Mouse (Mus musculus) c-Kit-positive CD71-negative TER-119-negative erythroid progenitor cells, embryonic 14.5 days (primary cell): ENCODE results near the gene Cdiptos.

Experiments
- DNase-seq: peaks from one replicate; pipeline ENCODE4 v3.0.0-alpha.2; 2013; ENCODE audit warnings: low read depth

The Cdiptos gene

DNA sequence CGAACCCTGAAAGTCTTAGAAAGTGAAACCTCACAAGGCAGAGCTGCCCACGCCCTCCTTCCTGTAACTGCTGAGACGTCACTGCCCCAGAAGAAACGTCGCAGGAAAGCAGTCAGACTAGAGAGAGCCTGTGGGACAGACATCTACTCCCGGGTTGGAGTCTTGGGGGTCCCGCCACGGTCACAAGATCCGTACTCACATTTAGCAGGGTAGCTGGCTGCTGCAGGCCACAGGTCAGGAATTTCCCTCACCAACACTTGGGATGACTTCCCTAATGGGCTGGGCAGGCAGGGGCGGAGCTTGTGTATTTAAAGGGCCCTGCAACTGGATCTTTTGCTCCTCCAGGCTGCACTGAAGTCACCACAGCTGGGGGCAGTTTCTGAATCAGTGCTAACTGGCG, 38.4 kb upstream of the Cdiptos start, which contains the start of gene Mvp:
TSS of gene Mvp (minus strand) at position 302 of the 400 bp plus-strand sequence.
- peak; percentile 49 for DNase-seq

DNA sequence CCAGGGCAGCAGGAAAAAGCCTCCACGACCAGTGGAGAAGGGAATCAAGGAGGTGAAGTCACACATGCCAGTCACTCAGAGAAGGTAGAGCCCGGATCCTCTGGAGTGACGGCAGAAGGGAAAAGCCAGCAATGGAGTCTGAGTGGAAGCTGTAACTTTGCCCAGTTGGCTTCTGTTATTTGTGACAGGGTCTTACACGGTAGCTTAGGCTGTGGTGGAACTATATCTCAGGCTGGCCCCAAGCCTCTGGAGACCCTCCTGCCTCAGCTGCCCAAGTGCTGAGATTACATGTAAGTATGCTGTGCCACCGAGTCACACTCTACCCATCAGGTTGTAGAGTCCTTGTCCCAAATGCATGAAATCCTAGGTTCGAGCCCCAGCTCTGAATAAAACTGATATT, 37.5 kb upstream of the Cdiptos start:
- no peak for DNase-seq

DNA sequence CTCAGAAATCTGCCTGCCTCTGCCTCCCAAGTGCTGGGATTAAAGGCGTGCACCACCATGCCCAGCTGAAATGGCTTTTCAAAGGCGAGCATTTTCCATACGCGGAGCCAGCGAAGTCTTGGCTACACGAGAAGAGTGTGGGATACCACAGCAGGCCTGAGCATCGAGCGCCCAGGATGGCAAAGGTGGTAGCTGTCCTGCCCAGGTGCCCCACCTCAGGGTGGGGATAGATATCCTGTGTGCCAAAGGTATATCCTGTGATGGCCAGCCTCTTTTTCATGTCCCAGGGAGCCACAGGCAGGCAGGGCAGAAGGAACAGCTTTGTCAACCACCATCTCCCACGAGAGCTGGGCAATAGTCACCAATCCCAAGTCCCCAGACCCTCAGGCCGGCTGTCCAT, 36.9 kb upstream of the Cdiptos start:
- DNase-seq: no peak

- DNase-seq: no peak
Measured at GRCm38 (mm10) chr7:127012374-127012773, 36.5 kb upstream of the Cdiptos start.

DNA sequence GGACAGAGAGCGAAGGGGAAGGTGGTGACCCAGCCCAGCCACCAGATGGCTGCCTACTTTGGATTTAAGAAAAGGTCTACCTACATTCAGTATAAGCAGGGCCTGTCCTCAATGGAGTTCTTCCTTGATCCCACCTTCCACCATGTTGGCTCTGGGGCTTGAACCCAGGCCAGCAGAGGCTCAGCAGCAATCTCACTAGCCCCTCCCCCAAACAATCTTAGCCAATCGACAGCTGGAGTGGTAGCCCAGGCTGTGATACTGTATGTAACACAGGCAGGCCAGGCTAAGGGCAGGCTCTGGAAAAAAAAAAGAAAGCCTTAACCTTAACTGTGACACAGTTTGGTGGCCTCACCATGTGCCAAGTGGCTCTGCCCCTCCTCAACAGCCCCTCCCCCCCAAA, 35.8 kb upstream of the Cdiptos start:
- DNase-seq: no peak

DNA sequence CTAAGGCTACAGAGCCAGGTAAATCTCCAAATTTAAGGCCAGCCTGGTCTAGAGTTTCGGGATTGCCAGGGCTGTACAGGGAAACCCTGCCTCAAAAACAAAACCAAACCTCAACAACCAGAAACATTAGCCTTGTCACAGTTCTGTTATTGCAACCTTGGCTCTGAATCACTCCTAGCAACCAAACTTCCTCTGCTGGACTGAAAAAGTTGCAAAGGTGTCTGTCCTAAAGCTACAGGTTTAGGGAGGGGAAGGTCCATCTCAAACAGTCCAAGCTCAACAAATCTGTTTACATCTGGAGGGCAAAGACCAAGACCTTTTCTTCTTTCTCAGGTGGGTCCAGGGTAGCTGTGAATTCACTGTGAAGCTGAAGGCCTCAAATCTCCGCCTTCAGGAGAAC, 35.2 kb upstream of the Cdiptos start:
- DNase-seq: no peak

GRCm38 (mm10) chr7:127009307-127010085, 33.6 kb upstream of the Cdiptos start:
- no peak for DNase-seq

- peak; percentile 69 for DNase-seq
Measured at GRCm38 (mm10) chr7:127008239-127009019, 32.5 kb upstream of the Cdiptos start.

GRCm38 (mm10) chr7:127007313-127008024, 31.6 kb upstream of the Cdiptos start:
- no peak for DNase-seq

- DNase-seq: no peak
Measured at GRCm38 (mm10) chr7:127004122-127004875, 28.4 kb upstream of the Cdiptos start.

DNA sequence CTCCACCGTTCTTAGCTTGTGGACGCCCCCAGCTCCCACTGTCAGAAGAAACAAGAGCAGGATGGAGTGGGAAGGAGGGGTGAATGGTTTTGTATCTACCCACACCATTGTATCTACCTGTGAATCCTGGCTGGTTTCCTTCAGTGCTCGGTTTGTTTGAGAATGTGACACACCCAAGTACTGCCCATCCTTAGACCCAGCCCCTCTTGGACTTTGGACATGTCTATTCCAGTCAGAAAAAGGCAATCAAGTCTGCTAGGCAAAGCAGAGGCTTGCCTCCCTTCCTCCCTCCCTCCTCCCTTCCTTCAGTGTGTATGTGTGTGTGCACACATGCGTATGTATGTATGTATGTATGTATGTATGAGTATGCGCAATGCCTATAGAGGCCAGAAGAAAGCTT, 27.7 kb upstream of the Cdiptos start:
- no peak for DNase-seq

GRCm38 (mm10) chr7:126999568-126999967, 23.7 kb upstream of the Cdiptos start:
- no peak for DNase-seq

- DNase-seq: no peak
Measured at GRCm38 (mm10) chr7:126996449-126996848, 20.6 kb upstream of the Cdiptos start.

- DNase-seq: no peak
Measured at GRCm38 (mm10) chr7:126988816-126989215, 12.9 kb upstream of the Cdiptos start.

GRCm38 (mm10) chr7:126986319-126986718, 10.4 kb upstream of the Cdiptos start:
- DNase-seq: no peak

- DNase-seq: no peak
Measured at GRCm38 (mm10) chr7:126984667-126985444, 9.0 kb upstream of the Cdiptos start.

DNA sequence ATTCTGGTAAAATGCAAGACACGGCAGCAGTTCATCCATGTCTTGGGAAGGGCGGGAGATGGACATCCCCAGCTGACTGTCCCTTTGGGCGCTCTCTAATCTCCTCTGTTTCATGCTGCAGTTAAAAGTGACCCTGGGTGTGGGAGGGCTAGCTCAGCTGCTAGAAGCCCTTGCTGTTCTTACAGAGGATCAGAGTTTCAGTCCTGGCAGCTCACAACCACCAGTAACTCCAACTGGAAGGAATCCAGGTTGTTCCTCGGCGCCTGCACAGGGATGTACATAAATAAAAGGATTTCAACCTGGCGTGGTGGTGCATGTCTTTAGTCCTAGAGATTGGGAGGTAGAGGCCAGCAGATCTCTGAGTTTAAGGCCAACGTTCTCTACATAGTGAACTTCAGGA, 7.2 kb upstream of the Cdiptos start:
- DNase-seq: no peak

DNA sequence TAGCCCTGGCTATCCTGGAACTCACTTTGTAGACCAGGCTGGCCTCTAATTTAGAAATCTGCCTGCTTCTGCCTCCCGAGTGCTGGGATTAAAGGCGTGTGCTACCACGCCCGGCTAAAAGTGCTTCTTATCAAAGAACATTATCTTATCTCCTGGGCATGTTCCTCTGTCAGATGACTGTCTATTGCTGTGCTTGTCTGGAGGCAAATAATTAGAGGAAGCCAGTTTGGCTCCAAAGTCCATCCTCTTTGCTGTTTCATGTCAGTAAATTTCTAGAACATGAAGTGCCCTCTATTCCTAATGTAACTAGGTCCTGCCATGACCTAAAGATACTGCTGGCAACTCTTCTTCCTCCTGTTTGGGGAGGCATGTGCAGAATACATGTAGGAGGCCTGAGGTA, 6.2 kb upstream of the Cdiptos start:
- DNase-seq: no peak

DNA sequence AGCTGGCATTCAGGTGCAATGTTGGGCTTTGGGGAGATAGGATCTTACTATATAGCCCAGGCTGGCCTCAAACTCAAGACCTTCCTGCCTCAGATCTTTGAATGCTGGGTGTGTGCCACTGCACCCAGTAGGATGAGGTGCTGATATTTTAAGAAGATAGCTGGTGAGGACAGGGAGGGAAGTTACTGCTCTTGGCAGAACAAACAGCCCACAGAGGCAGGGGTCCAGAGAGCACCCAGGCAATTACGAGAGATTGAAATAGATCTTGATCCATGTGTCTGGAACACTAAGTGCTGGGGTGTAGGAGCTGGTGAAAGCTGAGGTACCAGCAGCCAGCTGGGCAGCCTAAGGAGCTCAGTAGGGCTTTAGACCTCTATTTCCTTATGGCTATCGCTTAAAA, 5.7 kb upstream of the Cdiptos start:
- DNase-seq: no peak

DNA sequence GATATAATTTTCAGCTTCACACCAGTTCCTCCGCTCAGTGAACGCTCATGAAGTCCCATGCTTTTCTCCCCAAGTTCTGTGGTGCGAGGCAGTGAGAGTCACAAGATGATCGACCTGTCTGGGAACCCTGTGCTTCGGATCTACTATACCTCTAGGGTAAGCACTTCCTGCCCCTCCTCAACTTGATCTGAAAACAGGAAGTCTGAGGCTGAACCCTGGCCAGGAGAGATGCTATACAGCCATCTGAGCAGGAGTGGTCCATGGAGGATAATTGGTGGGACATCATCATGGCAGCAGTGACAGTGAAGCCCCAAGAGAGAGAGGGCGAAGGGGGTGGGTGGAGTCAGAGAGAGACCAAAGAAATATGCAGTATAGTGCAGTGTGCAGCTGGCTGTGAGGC, 2.9 kb upstream of the Cdiptos start:
- DNase-seq: no peak

DNA sequence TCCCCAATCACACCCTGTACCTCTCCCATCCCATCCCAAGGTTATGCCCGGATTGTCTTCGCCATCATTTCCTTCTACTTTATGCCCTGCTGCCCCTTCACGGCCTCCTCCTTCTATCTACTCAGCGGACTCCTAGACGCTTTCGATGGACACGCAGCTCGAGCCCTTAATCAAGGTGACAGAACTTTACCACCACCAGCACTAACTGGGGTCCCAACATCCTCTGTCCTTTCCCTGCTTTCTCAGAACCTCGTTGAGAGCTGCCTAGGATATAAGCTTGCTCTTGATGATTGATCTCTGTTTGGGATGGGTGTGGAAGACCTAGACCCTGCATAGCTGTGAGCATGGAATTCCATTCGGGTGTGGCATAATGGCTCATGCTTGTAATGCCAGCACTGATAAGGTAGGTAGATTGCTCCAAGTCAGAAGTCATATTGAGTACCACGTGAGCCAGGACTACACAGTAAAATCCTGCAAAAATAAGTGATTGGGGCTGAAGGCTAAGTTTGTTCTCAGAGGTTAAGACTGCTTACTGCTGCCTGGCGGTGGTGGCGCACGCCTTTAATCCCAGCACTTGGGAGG, 1.1 kb upstream of the Cdiptos start:
- DNase-seq: no peak

GRCm38 (mm10) chr7:126975893-126975949, 177 bp downstream of the Cdiptos start, which contains the start of gene Cdipt:
TSS of gene Cdipt (plus strand) at chr7:126975914.
- no peak for DNase-seq
